Mouse (Mus musculus) lung, embryonic 15.5 days (tissue): Measurements from ENCODE around the gene Emc6. TPM values are rescaled to one million over a fixed set of nuclear protein-coding genes. Genes with fewer than 3 reads are reported as not detected.

Source experiments
- polyA plus RNA-seq: library from polyadenylated mRNA; unstranded; fragments of >200 nt; fragmentation: Nextera tagmentation; extraction: Ambion mirVana; gene quantifications from 2 replicates; pipeline ENCODE4 v1.2.1, GENCODE M21; 2015

Emc6 gene
- polyA plus RNA-seq, 1 experiment from 2014 or later, result 126 TPM

Other genes with a start within 250 kb of the Emc6 start
- 13.9 and 16.2 TPM in 2 replicates for gene Atp2a3, start 215.9 kb downstream of the Emc6 start, polyA plus RNA-seq
- gene P2rx1, start 177.9 kb downstream of the Emc6 start, polyA plus RNA-seq, result 1.6 and 2.2 TPM in 2 replicates
- gene Camkk1, start 158.0 kb downstream of the Emc6 start, polyA plus RNA-seq, result 7.7 and 7.8 TPM in 2 replicates
- gene Ncbp3, start 129.3 kb downstream of the Emc6 start, polyA plus RNA-seq, result 11.0 and 12.5 TPM in 2 replicates
- gene Itgae, start 86.5 kb downstream of the Emc6 start, polyA plus RNA-seq, result 0.44 and 1.2 TPM in 2 replicates
- gene Haspin, start 38.7 kb downstream of the Emc6 start, polyA plus RNA-seq, result 20.7 and 21.0 TPM in 2 replicates
- gene P2rx5, start 16.6 kb downstream of the Emc6 start, polyA plus RNA-seq, result 0.21 and 0.25 TPM in 2 replicates
- gene Tax1bp3, start within 50 bp of the Emc6 start, polyA plus RNA-seq, result 270 and 276 TPM in 2 replicates
- 12.8 and 13.5 TPM in 2 replicates for gene Ctns, start 22.0 kb upstream of the Emc6 start, polyA plus RNA-seq
- gene Shpk, start 22.4 kb upstream of the Emc6 start, polyA plus RNA-seq, result 1.6 TPM in 2 replicates
- 0.09 TPM in 1 of 2 replicates, not detected in the other for gene Trpv1, start 57.3 kb upstream of the Emc6 start, polyA plus RNA-seq
- gene Trpv3, start 90.4 kb upstream of the Emc6 start, polyA plus RNA-seq, result 0.03 and 0.10 TPM in 2 replicates
- gene Aspa, start 152.6 kb upstream of the Emc6 start, polyA plus RNA-seq, result 1.3 and 1.4 TPM in 2 replicates
- 0.05 TPM in 1 of 2 replicates, not detected in the other for gene Gm49340, start 152.7 kb upstream of the Emc6 start, polyA plus RNA-seq
- not detected in 2 replicates for gene Spata22, start 152.7 kb upstream of the Emc6 start, polyA plus RNA-seq
- not detected in 2 replicates for gene Olfr20, start 173.7 kb upstream of the Emc6 start, polyA plus RNA-seq
- gene Olfr376, start 194.2 kb upstream of the Emc6 start, polyA plus RNA-seq, result not detected in 2 replicates
- gene Olfr1, start 222.6 kb upstream of the Emc6 start, polyA plus RNA-seq, result not detected in 2 replicates